Mouse (Mus musculus) activated CD4-positive, CD25-positive, alpha-beta regulatory T cell, adult 4 months (primary cell): ENCODE measurements at regions not wholly inside any gene's neighbourhood (a gene's known extent, or its start where the extent isn't known, plus 50 kb on each side); places are given as distances from the start of the nearest gene placed in this dataset.
"Not testable (repeated sequence)": the region's sequence is repeated elsewhere in the genome, so short reads cannot be mapped to it uniquely, and the experiment has no call there.

Experiments used
- ATAC-seq: one replicate; pipeline ENCODE4 v1.8.0; 2017

- ATAC-seq = no peak
Measured at GRCm38 (mm10) chr13:72571871-72572270, 56.7 kb upstream of the Irx2 start.

DNA sequence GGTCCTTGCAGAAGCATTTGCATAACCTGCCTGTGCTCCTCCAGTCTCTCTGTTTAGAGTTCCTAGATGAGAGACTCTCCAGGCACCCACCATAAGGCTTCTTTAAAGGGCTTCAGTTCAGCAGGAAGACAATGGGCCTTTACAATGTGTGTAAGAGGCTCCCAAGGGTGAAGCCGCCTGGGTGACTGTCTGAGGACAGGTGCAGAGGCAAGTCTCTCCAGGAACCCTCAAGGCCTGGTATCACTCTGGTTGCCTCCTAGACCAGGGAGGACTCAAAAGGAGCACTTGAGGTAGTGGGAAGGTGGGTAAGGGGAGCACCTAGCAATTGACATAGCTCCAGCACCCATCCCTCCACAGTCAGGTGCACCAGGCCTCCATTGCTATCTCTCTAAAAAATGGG lies 55.8 kb upstream of the Irx2 start:
- no peak for ATAC-seq

DNA sequence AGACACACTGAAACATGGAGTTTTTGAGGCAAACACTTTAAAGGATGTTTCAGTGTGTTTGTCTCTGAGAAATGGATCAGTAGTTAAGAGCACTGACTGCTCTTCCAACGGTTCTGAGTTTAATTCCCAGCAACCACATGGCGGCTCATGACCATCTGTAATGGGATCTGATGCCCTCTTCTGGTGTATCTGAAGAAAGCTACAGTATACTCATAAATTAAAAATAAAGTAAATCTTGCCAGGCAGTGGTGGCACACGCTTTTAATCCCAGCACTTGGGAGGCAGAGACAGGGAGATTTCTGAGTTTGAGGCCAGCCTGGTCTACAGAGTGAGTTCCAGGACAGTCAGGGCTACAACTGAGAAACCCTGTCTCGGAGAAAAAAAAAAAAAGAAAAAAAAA lies 54.5 kb upstream of the Irx2 start:
- ATAC-seq = not testable (repeated sequence)

GRCm38 (mm10) chr13:72576485-72576884 lies 52.1 kb upstream of the Irx2 start:
- ATAC-seq = no peak

DNA sequence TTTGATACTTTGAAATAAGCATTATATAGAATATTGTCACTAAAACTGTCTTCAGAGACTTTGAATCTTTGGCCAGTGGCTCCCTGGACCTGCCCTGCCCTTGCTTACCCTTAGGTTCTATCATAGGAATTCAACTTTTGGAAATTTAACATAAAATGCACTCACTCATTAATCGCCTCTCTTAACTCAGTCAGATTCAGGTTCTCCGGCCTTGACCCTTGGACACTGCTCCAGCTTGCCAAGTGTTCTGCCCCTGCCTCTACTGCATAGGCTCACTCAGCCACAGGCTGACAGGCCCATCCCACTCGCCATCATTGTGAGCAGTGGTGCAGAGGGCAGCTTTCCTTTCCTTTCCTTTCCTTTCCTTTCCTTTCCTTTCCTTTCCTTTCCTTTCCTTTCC lies 50.2 kb upstream of the Irx2 start:
- no peak for ATAC-seq
